ENCODE assay signal across 21 mouse cellular contexts in genomic region chr1:182148864-182149514, GRCm38 (mm10). TPM values are rescaled to one million over a fixed set of nuclear protein-coding genes. Genes with fewer than 3 reads are reported as not detected.
"Had no signal": no experiment of that assay in that cellular context is flagged by ENCODE, and none has a peak within 500 bp of the region (broad histone marks: within the 10 kb centered on the region; RNA-seq: fewer than 3 reads in every experiment).

No protein-coding gene starts in this region.

- H3K9me3 ChIP-seq: limb, embryonic 15.5 days; liver, embryonic 12.5 days; lung, embryonic 15.5 days; neural tube, embryonic 13.5 days had no signal

- H3K9ac ChIP-seq: limb, embryonic 15.5 days; liver, embryonic 12.5 days; lung, embryonic 15.5 days; neural tube, embryonic 13.5 days had no signal

- H3K4me1 ChIP-seq: limb, embryonic 15.5 days; liver, embryonic 12.5 days; lung, embryonic 15.5 days; neural tube, embryonic 13.5 days had no signal

- H3K36me3 ChIP-seq: limb, embryonic 15.5 days; liver, embryonic 12.5 days; lung, embryonic 15.5 days; neural tube, embryonic 13.5 days had no signal

- H3K4me2 ChIP-seq: limb, embryonic 15.5 days; liver, embryonic 12.5 days; lung, embryonic 15.5 days; midbrain, embryonic 11.5 days; neural tube, embryonic 13.5 days had no signal

- DNase-seq: kidney, postnatal 25 days; lung, postnatal 14 days; right cerebral cortex, adult 18-20 months; right cerebral cortex, postnatal 25 days; thymus, postnatal 4 days had no signal

- H3K27ac ChIP-seq: left cerebral cortex, adult 2 months; limb, embryonic 15.5 days; liver, embryonic 12.5 days; lung, embryonic 15.5 days; macrophage; neural tube, embryonic 13.5 days had no signal

- H3K27me3 ChIP-seq: limb, embryonic 15.5 days; liver, embryonic 12.5 days; lung, embryonic 15.5 days; megakaryocyte, embryonic 14.5 days; neural tube, embryonic 13.5 days had no signal

- ATAC-seq: liver, embryonic 12.5 days; midbrain, embryonic 16.5 days had no signal

- H3K4me3 ChIP-seq: left cerebral cortex, adult 2 months; limb, embryonic 15.5 days; liver, embryonic 12.5 days; lung, embryonic 15.5 days; neural tube, embryonic 13.5 days had no signal

RNA-seq across cellular contexts. Expression of gene Vmn1r1, which starts 15.3 kb away (rescaled TPM):
- total RNA-seq: layer of hippocampus, postnatal 25 days; left cerebral cortex, adult 2 months; left cerebral cortex, postnatal 14 days had no signal
- polyA plus RNA-seq: kidney, embryonic 16.5 days; limb, embryonic 11.5 days; limb, embryonic 15.5 days; liver, embryonic 12.5 days; liver, embryonic 16.5 days; lung, embryonic 15.5 days; macrophage; midbrain, embryonic 11.5 days; midbrain, embryonic 16.5 days; neural tube, embryonic 13.5 days; small intestine, adult 2 months; stomach, embryonic 16.5 days had no signal
